Mouse (Mus musculus): ENCODE results near the gene Ccdc87. TPM values are rescaled to one million over a fixed set of nuclear protein-coding genes. Genes with fewer than 3 reads are reported as not detected.
A peak's percentile ranks its signal among the peaks of the same experiment; 100 is the strongest.
"Not testable (repeated sequence)": the region's sequence is repeated elsewhere in the genome, so short reads cannot be mapped to it uniquely, and the experiment has no call there.

Ccdc87 gene
- total and polyA plus RNA-seq, 3 experiments: not detected

DNA sequence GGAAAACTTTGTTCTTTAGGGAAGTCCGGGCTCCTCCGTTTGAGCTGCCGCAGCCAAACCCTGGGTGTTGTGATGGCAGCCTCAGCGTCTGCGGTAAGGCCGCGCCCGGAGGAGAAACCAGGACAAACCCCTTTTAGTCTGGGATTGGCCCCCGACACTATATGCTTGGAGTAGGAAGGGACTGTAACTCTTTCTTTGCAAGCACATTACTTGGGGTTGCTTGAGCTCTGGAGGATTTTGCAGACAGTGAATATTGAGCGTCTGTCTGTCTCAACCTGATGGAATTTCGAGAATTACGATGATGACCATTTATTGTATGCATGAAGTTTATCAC is 27.3 kb upstream of the Ccdc87 start:
- Histone ChIP-seq H3K27me3 (replicated peaks) (no peaks in the 10 kb centered on the region), H3K9ac (ENCODE audit: insufficient read depth, low read depth) (peak overlapping the region; percentile 86), H3K9me3 (replicated peaks; ENCODE audit: low read length) (peaks cover 7% of the 10 kb centered on the region), H3K4me3 (replicated peaks in 1 of 3; ENCODE audit: low read depth in 2 of 3, low read length in 2 of 3, poor library complexity in 1 of 3) (peak overlapping the region; percentile 66 to 88 (median 75)), H3K27ac (ENCODE audit: insufficient read depth, low read depth) (peak overlapping the region; percentile 69), H3K36me3 (replicated peaks in 1 of 2; ENCODE audit: control insufficient read depth in 1 of 2, insufficient read depth in 1 of 2, low read length in 1 of 2) (peaks cover 0 to 11% of the 10 kb centered on the region in 2 experiments), H3K79me2 (replicated peaks; ENCODE audit: control insufficient read depth, extremely low read depth, insufficient read depth, poor library complexity, severe bottlenecking) (peaks cover 44% of the 10 kb centered on the region), H3K4me1 (ENCODE audit: control insufficient read depth in 1 of 2, insufficient read depth in 2 of 2) (peaks cover 4 to 18% of the 10 kb centered on the region in 2 experiments; a peak in 3 of 4 replicates), H3K4me2 (ENCODE audit: insufficient read depth, low read depth, poor library complexity, severe bottlenecking) (peak overlapping the region; percentile 79)
- DNase-seq (ENCODE audit: extremely low read depth): no peak
- no peak for TF ChIP-seq USF1 (IDR thresholded peaks at IDR 0.05; ENCODE audit: low read depth, low read length)
- TF ChIP-seq KAT2A (IDR thresholded peaks at IDR 0.05; ENCODE audit: insufficient replicate concordance, low read length): 0 out of 2 replicates have a peak, but pooled peaks have one; percentile 4
- TF ChIP-seq POLR2A (IDR thresholded peaks at IDR 0.05; ENCODE audit: low read depth, low read length): no peak
- TF ChIP-seq SIN3A (IDR thresholded peaks at IDR 0.05; ENCODE audit: low read length): peak; percentile 49
- no peak for TF ChIP-seq IRF4 (IDR thresholded peaks at IDR 0.05; ENCODE audit: low read depth, low read length)
- no peak for TF ChIP-seq SMC3 (IDR thresholded peaks at IDR 0.05; ENCODE audit: low read depth, low read length)
- no peak for TF ChIP-seq EP300 (IDR thresholded peaks at IDR 0.05; ENCODE audit: low read length)
- TF ChIP-seq RCOR1 (conservative IDR thresholded peaks at IDR 0.05; ENCODE audit: low read depth, low read length): no peak
- peak; percentile 18; the same call in 1 of the 2 replicates for TF ChIP-seq TBP (conservative IDR thresholded peaks at IDR 0.05; ENCODE audit: low read depth, low read length)
- TF ChIP-seq HCFC1 (IDR thresholded peaks at IDR 0.05; ENCODE audit: low read depth, low read length): no peak
- TF ChIP-seq PAX5 (IDR thresholded peaks at IDR 0.05; ENCODE audit: low read length): no peak
- TF ChIP-seq ZKSCAN1 (IDR thresholded peaks at IDR 0.05; ENCODE audit: borderline replicate concordance, low read depth, low read length): no peak
- TF ChIP-seq MAZ (IDR thresholded peaks at IDR 0.05; ENCODE audit: low read depth, low read length): no peak
- no peak for TF ChIP-seq MAFK (IDR thresholded peaks at IDR 0.05; ENCODE audit: insufficient replicate concordance, low read length)
- no peak for TF ChIP-seq CHD2 (IDR thresholded peaks at IDR 0.05; ENCODE audit: low read length)
- TF ChIP-seq MAX (IDR thresholded peaks at IDR 0.05; ENCODE audit: low read length): no peak
- no peak for TF ChIP-seq CHD1 (IDR thresholded peaks at IDR 0.05; ENCODE audit: low read depth, low read length)
- TF ChIP-seq UBTF (IDR thresholded peaks at IDR 0.05; ENCODE audit: low read depth, low read length): no peak
- no peak for TF ChIP-seq JUND (conservative IDR thresholded peaks at IDR 0.05; ENCODE audit: low read depth, low read length)
- dilution Hi-C loops (cut with MboI; ENCODE audit: extremely low pct_ligation_motif_present, extremely low pct_unique_long_range_greater_than_20kb, low sequenced_read_pairs): no loop called here
- in situ Hi-C loops (cut with MboI; ENCODE audit: low pct_ligation_motif_present, low pct_unique_long_range_greater_than_20kb, low sequenced_read_pairs): no loop called here

DNA sequence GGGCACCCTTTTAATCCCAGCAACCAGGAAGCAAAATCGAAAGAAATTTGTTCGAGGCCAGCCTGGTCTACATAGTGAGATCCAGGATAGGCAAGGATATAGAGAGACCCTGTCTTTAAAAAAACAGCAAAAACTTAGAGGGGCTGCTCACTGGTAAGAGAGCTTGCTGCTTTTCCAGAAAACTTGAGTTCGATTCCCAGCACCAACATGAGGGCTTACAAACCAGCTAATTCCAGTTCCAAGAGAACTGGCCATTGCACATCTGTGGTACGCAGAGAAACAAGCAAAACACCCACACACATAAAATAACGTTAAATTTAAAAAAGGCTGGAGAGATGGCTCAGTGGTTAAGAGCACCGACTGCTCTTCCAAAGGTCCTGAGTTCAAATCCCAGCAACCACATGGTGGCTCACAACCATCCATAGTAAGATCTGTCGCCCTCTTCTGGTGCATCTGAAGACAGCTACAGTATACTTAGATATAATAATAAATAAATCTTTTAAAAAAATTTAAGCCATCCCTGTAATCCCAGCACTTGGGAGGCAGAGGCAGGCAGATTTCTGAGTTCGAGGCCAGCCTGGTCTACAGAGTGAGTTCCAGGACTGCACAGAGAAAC is 26.7 kb upstream of the Ccdc87 start:
- H3K9me3 ChIP-seq (replicated peaks; ENCODE audit: low read length); in situ Hi-C loops (cut with MboI; ENCODE audit: low pct_ligation_motif_present, low pct_unique_long_range_greater_than_20kb, low sequenced_read_pairs); dilution Hi-C loops (cut with MboI; ENCODE audit: extremely low pct_ligation_motif_present, extremely low pct_unique_long_range_greater_than_20kb, low sequenced_read_pairs); H3K27me3 ChIP-seq (replicated peaks); H3K36me3 ChIP-seq (replicated peaks in 1 of 2; ENCODE audit: control insufficient read depth in 1 of 2, insufficient read depth in 1 of 2, low read length in 1 of 2); H3K27ac ChIP-seq (ENCODE audit: insufficient read depth, low read depth): not testable (repeated sequence)
- peak overlapping the region; percentile 79 for H3K4me2 ChIP-seq (ENCODE audit: insufficient read depth, low read depth, poor library complexity, severe bottlenecking)
- peaks cover 38% of the 10 kb centered on the region for H3K79me2 ChIP-seq (replicated peaks; ENCODE audit: control insufficient read depth, extremely low read depth, insufficient read depth, poor library complexity, severe bottlenecking)
- TF ChIP-seq CTCF (conservative IDR thresholded peaks at IDR 0.05 in 1 of 2, IDR thresholded peaks at IDR 0.05 in 1 of 2; ENCODE audit: low read depth in 2 of 2, low read length in 2 of 2): peak in 1 of 2 experiments; percentile 30; a peak in 1 of 4 replicates
- peak overlapping the region; percentile 66 to 88 (median 75) for H3K4me3 ChIP-seq (replicated peaks in 1 of 3; ENCODE audit: low read depth in 2 of 3, low read length in 2 of 3, poor library complexity in 1 of 3)
- peaks cover 4 to 14% of the 10 kb centered on the region in 2 experiments; a peak in 3 of 4 replicates for H3K4me1 ChIP-seq (ENCODE audit: control insufficient read depth in 1 of 2, insufficient read depth in 2 of 2)
- peak; percentile 36 for DNase-seq (ENCODE audit: extremely low read depth)
- peak overlapping the region; percentile 86 for H3K9ac ChIP-seq (ENCODE audit: insufficient read depth, low read depth)

Data from CH12.LX (cell line).